Mouse (Mus musculus): ENCODE measurements around the gene Retsat. TPM values are rescaled to one million over a fixed set of nuclear protein-coding genes. Genes with fewer than 3 reads are reported as not detected.
A peak's percentile ranks its signal among the peaks of the same experiment; 100 is the strongest.

Retsat gene
- polyA plus RNA-seq, 1 experiment from 2014 or later: 20.1 TPM

- Histone ChIP-seq H3K4me1 (ENCODE audit: control insufficient read depth, insufficient read depth, low read length) (peaks cover 25% of the 10 kb centered on the region), H3K4me3 (ENCODE audit: low read length) (peak overlapping the region; percentile 88), H3K27me3 (ENCODE audit: control insufficient read depth, insufficient read depth, low read length) (no peaks in the 10 kb centered on the region), H3K36me3 (ENCODE audit: control insufficient read depth, insufficient read depth, low read length) (peaks cover 30% of the 10 kb centered on the region), H3K9ac (ENCODE audit: low read depth, low read length) (peak overlapping the region; percentile 73; the same call in 1 of the 2 replicates), H3K27ac (ENCODE audit: low read depth, low read length) (no peak overlapping the region), H3K4me2 (replicated peaks; ENCODE audit: low read depth, low read length) (peak overlapping the region; percentile 92), H3K9me3 (ENCODE audit: control insufficient read depth, low read length) (no peaks in the 10 kb centered on the region)
- ATAC-seq (ENCODE audit: low FRiP score, low TSS enrichment): no peak
- WGBS: 58% methylated on average over 2 of the region's 2 CpGs
These were observed 16.9 kb downstream of the Retsat start for GRCm38 (mm10) chr6:72615151-72615550.

GRCm38 (mm10) chr6:72615561-72616375, 17.5 kb downstream of the Retsat start:
- no peaks in the 10 kb centered on the region for H3K9me3 ChIP-seq (ENCODE audit: control insufficient read depth, low read length)
- H3K4me2 ChIP-seq (replicated peaks; ENCODE audit: low read depth, low read length): peak overlapping the region; percentile 92
- peaks cover 24% of the 10 kb centered on the region for H3K36me3 ChIP-seq (ENCODE audit: control insufficient read depth, insufficient read depth, low read length)
- H3K4me1 ChIP-seq (ENCODE audit: control insufficient read depth, insufficient read depth, low read length): peaks cover 25% of the 10 kb centered on the region
- H3K27me3 ChIP-seq (ENCODE audit: control insufficient read depth, insufficient read depth, low read length): no peaks in the 10 kb centered on the region
- no peak overlapping the region for H3K27ac ChIP-seq (ENCODE audit: low read depth, low read length)
- ATAC-seq (ENCODE audit: low FRiP score, low TSS enrichment): no peak
- peak overlapping the region; percentile 73 for H3K9ac ChIP-seq (ENCODE audit: low read depth, low read length)
- H3K4me3 ChIP-seq (ENCODE audit: low read length): peak overlapping the region; percentile 88
- WGBS: 25% methylated on average over 25 of the region's 25 CpGs

GRCm38 (mm10) chr6:72616643-72617288, 18.5 kb downstream of the Retsat start, which contains the start of gene Tgoln1:
TSS of gene Tgoln1 (minus strand) at chr6:72617000.
- Histone ChIP-seq H3K9ac (ENCODE audit: low read depth, low read length) (peak within 1 kb of the TSS; percentile 73), H3K27me3 (ENCODE audit: control insufficient read depth, insufficient read depth, low read length) (no peaks in the 10 kb centered on the region), H3K36me3 (ENCODE audit: control insufficient read depth, insufficient read depth, low read length) (peaks cover 15% of the 10 kb centered on the region), H3K4me1 (ENCODE audit: control insufficient read depth, insufficient read depth, low read length) (peaks cover 25% of the 10 kb centered on the region), H3K4me3 (ENCODE audit: low read length) (peak within 1 kb of the TSS; percentile 88), H3K4me2 (replicated peaks; ENCODE audit: low read depth, low read length) (peak within 1 kb of the TSS; percentile 92), H3K27ac (ENCODE audit: low read depth, low read length) (peak within 1 kb of the TSS; percentile 92), H3K9me3 (ENCODE audit: control insufficient read depth, low read length) (no peaks in the 10 kb centered on the region)
- WGBS: under 1% methylated on average over 40 of the region's 41 CpGs
- ATAC-seq (ENCODE audit: low FRiP score, low TSS enrichment): peak; percentile 96

- ATAC-seq (ENCODE audit: low FRiP score, low TSS enrichment): no peak
These were observed 21.7 kb downstream of the Retsat start for GRCm38 (mm10) chr6:72619734-72620532.

GRCm38 (mm10) chr6:72620920-72621319, 22.6 kb downstream of the Retsat start:
- no peak overlapping the region for H3K9ac ChIP-seq (ENCODE audit: low read depth, low read length)
- 85% methylated on average over 5 of the region's 5 CpGs for WGBS
- no peak overlapping the region for H3K4me3 ChIP-seq (ENCODE audit: low read length)
- H3K4me1 ChIP-seq (ENCODE audit: control insufficient read depth, insufficient read depth, low read length): peaks cover 6% of the 10 kb centered on the region; the same call in 1 of the 2 replicates
- no peak for ATAC-seq (ENCODE audit: low FRiP score, low TSS enrichment)
- H3K27ac ChIP-seq (ENCODE audit: low read depth, low read length): no peak overlapping the region
- peaks cover under 1% of the 10 kb centered on the region; the same call in 1 of the 2 replicates for H3K36me3 ChIP-seq (ENCODE audit: control insufficient read depth, insufficient read depth, low read length)
- H3K9me3 ChIP-seq (ENCODE audit: control insufficient read depth, low read length): no peaks in the 10 kb centered on the region
- H3K27me3 ChIP-seq (ENCODE audit: control insufficient read depth, insufficient read depth, low read length): no peaks in the 10 kb centered on the region
- H3K4me2 ChIP-seq (replicated peaks; ENCODE audit: low read depth, low read length): no peak overlapping the region

More at GRCm38 (mm10) chr6:72619734-72620532, 21.7 kb downstream of the Retsat start:
- Histone ChIP-seq H3K9me3 (ENCODE audit: control insufficient read depth, low read length) (no peaks in the 10 kb centered on the region), H3K4me2 (replicated peaks; ENCODE audit: low read depth, low read length) (peak overlapping the region; percentile 15; the same call in 1 of the 2 replicates), H3K36me3 (ENCODE audit: control insufficient read depth, insufficient read depth, low read length) (no peaks in the 10 kb centered on the region), H3K4me3 (ENCODE audit: low read length) (no peak overlapping the region), H3K27ac (ENCODE audit: low read depth, low read length) (peak overlapping the region; percentile 55; the same call in 1 of the 2 replicates), H3K9ac (ENCODE audit: low read depth, low read length) (no peak overlapping the region), H3K27me3 (ENCODE audit: control insufficient read depth, insufficient read depth, low read length) (no peaks in the 10 kb centered on the region), H3K4me1 (ENCODE audit: control insufficient read depth, insufficient read depth, low read length) (peaks cover 16% of the 10 kb centered on the region)
- WGBS: 29% methylated on average over 12 of the region's 12 CpGs

GRCm38 (mm10) chr6:72622917-72623316, 24.6 kb downstream of the Retsat start:
- H3K9me3 ChIP-seq (ENCODE audit: control insufficient read depth, low read length): no peaks in the 10 kb centered on the region
- H3K4me3 ChIP-seq (ENCODE audit: low read length): no peak overlapping the region
- no peaks in the 10 kb centered on the region for H3K27me3 ChIP-seq (ENCODE audit: control insufficient read depth, insufficient read depth, low read length)
- H3K36me3 ChIP-seq (ENCODE audit: control insufficient read depth, insufficient read depth, low read length): peaks cover 21% of the 10 kb centered on the region; the same call in 1 of the 2 replicates
- no peak overlapping the region for H3K4me2 ChIP-seq (replicated peaks; ENCODE audit: low read depth, low read length)
- no peaks in the 10 kb centered on the region for H3K4me1 ChIP-seq (ENCODE audit: control insufficient read depth, insufficient read depth, low read length)
- no peak overlapping the region for H3K9ac ChIP-seq (ENCODE audit: low read depth, low read length)
- WGBS: 40% methylated on average over 3 of the region's 3 CpGs
- H3K27ac ChIP-seq (ENCODE audit: low read depth, low read length): no peak overlapping the region
- ATAC-seq (ENCODE audit: low FRiP score, low TSS enrichment): no peak

- ATAC-seq (ENCODE audit: low FRiP score, low TSS enrichment): no peak
- WGBS: 91% methylated on average over 8 of the region's 8 CpGs
- H3K4me2 ChIP-seq (replicated peaks; ENCODE audit: low read depth, low read length): no peak overlapping the region
- no peaks in the 10 kb centered on the region for H3K27me3 ChIP-seq (ENCODE audit: control insufficient read depth, insufficient read depth, low read length)
- no peaks in the 10 kb centered on the region for H3K4me1 ChIP-seq (ENCODE audit: control insufficient read depth, insufficient read depth, low read length)
- H3K9me3 ChIP-seq (ENCODE audit: control insufficient read depth, low read length): no peaks in the 10 kb centered on the region
- H3K36me3 ChIP-seq (ENCODE audit: control insufficient read depth, insufficient read depth, low read length): peaks cover 27% of the 10 kb centered on the region
- no peak overlapping the region for H3K4me3 ChIP-seq (ENCODE audit: low read length)
- H3K9ac ChIP-seq (ENCODE audit: low read depth, low read length): no peak overlapping the region
- no peak overlapping the region for H3K27ac ChIP-seq (ENCODE audit: low read depth, low read length)
These were observed 25.6 kb downstream of the Retsat start for GRCm38 (mm10) chr6:72623661-72624402.

GRCm38 (mm10) chr6:72626391-72626790, 28.1 kb downstream of the Retsat start:
- 81% methylated on average over 7 of the region's 7 CpGs for WGBS
- H3K27me3 ChIP-seq (ENCODE audit: control insufficient read depth, insufficient read depth, low read length): no peaks in the 10 kb centered on the region
- no peak overlapping the region for H3K4me3 ChIP-seq (ENCODE audit: low read length)
- peaks cover 48% of the 10 kb centered on the region for H3K36me3 ChIP-seq (ENCODE audit: control insufficient read depth, insufficient read depth, low read length)
- no peak overlapping the region for H3K4me2 ChIP-seq (replicated peaks; ENCODE audit: low read depth, low read length)
- no peak for ATAC-seq (ENCODE audit: low FRiP score, low TSS enrichment)
- no peaks in the 10 kb centered on the region for H3K9me3 ChIP-seq (ENCODE audit: control insufficient read depth, low read length)
- no peaks in the 10 kb centered on the region for H3K4me1 ChIP-seq (ENCODE audit: control insufficient read depth, insufficient read depth, low read length)
- no peak overlapping the region for H3K27ac ChIP-seq (ENCODE audit: low read depth, low read length)
- no peak overlapping the region for H3K9ac ChIP-seq (ENCODE audit: low read depth, low read length)

All from kidney, embryonic 14.5 days (tissue).